In the genomic region with DNA sequence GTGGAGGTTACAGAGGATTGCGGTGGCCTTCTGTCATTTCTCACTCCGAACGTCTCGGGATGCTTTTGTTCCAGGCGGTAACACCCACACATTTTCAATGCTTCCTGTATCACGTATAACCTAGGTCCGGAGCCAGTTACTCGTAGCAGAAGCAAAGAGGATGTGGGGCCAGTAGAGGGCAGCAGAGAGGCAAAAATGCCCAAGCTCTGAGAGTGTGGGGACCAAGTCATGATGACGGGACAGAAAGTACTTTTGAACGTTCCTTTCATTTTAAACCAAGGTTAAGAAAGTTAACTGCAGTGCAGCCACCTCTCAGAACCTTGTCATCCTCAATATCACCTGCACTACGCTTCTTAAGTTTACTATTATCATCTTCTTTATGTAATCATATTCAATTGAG, we compare ENCODE assay signal across 8 mouse cellular contexts.
DNase-seq lines count a peak whose midpoint lies in the region; ATAC-seq lines count a peak whose summit lies in the region.

No protein-coding gene starts in this region.

- intact Hi-C loops in gastrocnemius, postnatal 14 days (cut with DNase I; ENCODE audit: low total_unique reads), result loop anchor here (5.0 kb wide), 2 partner anchors 131 to 246 kb away; no protein-coding TSS in a partner anchor
- intact Hi-C loops in left cerebral cortex, postnatal 10 days (cut with DNase I), result loop anchor here (5.0 kb wide), 2 partner anchors 131 to 241 kb away; no protein-coding TSS in a partner anchor

- ATAC-seq in inflammation-experienced regulatory T-cells, adult 6 months, result peak; percentile 99
- peak; percentile 95 for ATAC-seq in megakaryocyte-erythroid progenitor cell, adult 5-6 weeks (replicated peaks; ENCODE audit: low FRiP score, low TSS enrichment, poor library complexity, severe bottlenecking)

- peak; percentile 95 for DNase-seq in adipocyte (ENCODE audit: low spot score)
- DNase-seq in embryo, embryonic 10.5 days (ENCODE audit: low spot score), result peak; percentile 98
- peak; percentile 82 for DNase-seq in gastrocnemius, postnatal 14 days
- peak; percentile 85 to 86 for DNase-seq in left cerebral cortex, postnatal 10 days (ENCODE audit: extremely low spot score in 1 of 2, low spot score in 2 of 2)
- peak; percentile 82 for DNase-seq in right cerebral cortex, postnatal 25 days
- peak; percentile 78 to 91 for DNase-seq in urinary bladder, postnatal 4 days (ENCODE audit: low spot score in 2 of 2)

Comparison
In these comparisons a context has a peak if more than half of its experiments do, and no peak if none do; other contexts are left out.
1. Peak in every context shown above with its lines: DNase-seq and ATAC-seq.